ENCODE assay signal across 8 mouse cellular contexts in genomic region chr4:117155792-117156355, GRCm38 (mm10). TPM values are rescaled to one million over a fixed set of nuclear protein-coding genes. Genes with fewer than 3 reads are reported as not detected.
A peak's percentile ranks its signal among the peaks of the same experiment; 100 is the strongest.
DNase-seq lines count a peak whose midpoint lies in the region; ATAC-seq and TF ChIP-seq lines count a peak whose summit lies in the region.

TSS of gene Rps8 (minus strand) at chr4:117156243.

- H3K4me1 ChIP-seq in embryonic facial prominence, embryonic 12.5 days, result peaks cover 24% of the 10 kb centered on the region
- H3K4me1 ChIP-seq in kidney, adult 2 months (ENCODE audit: control insufficient read depth, insufficient read depth, low read length), result no peaks in the 10 kb centered on the region
- 0 out of 2 replicates have a peak, but pooled peaks cover 4% of the 10 kb centered on the region for H3K4me1 ChIP-seq in limb, embryonic 14.5 days (ENCODE audit: control insufficient read depth, insufficient read depth, low read length)
- H3K4me1 ChIP-seq in midbrain, postnatal 0 days (ENCODE audit: insufficient read depth, low read length), result no peaks in the 10 kb centered on the region

- DNase-seq in 3134 (ENCODE audit: extremely low read depth, insufficient read length, low spot score), result peak; percentile 88
- DNase-seq in adrenal gland, postnatal 25 days, result peak; percentile 82
- DNase-seq in heart, adult 18-20 months, result peak; percentile 92 to 93
- DNase-seq in kidney, adult 2 months, result peak; percentile 92
- DNase-seq in limb, embryonic 14.5 days (ENCODE audit: low spot score), result peak; percentile 93
- peak; percentile 94 for DNase-seq in midbrain, postnatal 0 days (ENCODE audit: low spot score)
- DNase-seq in spleen, postnatal 14 days (ENCODE audit: low spot score in 2 of 2), result peak; percentile 67 to 72

- H3K9ac ChIP-seq in embryonic facial prominence, embryonic 12.5 days, result peak within 1 kb of the TSS; percentile 99
- H3K9ac ChIP-seq in limb, embryonic 14.5 days (ENCODE audit: low read depth, low read length, severe bottlenecking), result peak within 1 kb of the TSS; percentile 98
- H3K9ac ChIP-seq in midbrain, postnatal 0 days (replicated peaks; ENCODE audit: low read length, poor library complexity, severe bottlenecking), result peak within 1 kb of the TSS; percentile 95

- no peak for TF ChIP-seq CTCF in kidney, adult 2 months (conservative IDR thresholded peaks at IDR 0.05; ENCODE audit: insufficient read depth, insufficient read length, low read depth, low read length)
- TF ChIP-seq CTCF in midbrain, postnatal 0 days (IDR thresholded peaks at IDR 0.05), result no peak

- H3K27me3 ChIP-seq in embryonic facial prominence, embryonic 12.5 days, result no peaks in the 10 kb centered on the region
- H3K27me3 ChIP-seq in kidney, adult 2 months (replicated peaks; ENCODE audit: control insufficient read depth, insufficient read depth, low read length), result no peaks in the 10 kb centered on the region
- H3K27me3 ChIP-seq in limb, embryonic 14.5 days (ENCODE audit: control insufficient read depth, insufficient read depth, low read length), result no peaks in the 10 kb centered on the region
- H3K27me3 ChIP-seq in midbrain, postnatal 0 days (ENCODE audit: insufficient read depth, low read length), result no peaks in the 10 kb centered on the region

- under 1% methylated on average over 50 of the region's 52 CpGs for WGBS in embryonic facial prominence, embryonic 12.5 days
- WGBS in kidney, adult 2 months, result under 1% methylated on average over 52 of the region's 52 CpGs
- 0% methylated on average over 38 of the region's 52 CpGs for WGBS in limb, embryonic 14.5 days
- 0% methylated on average over 50 of the region's 52 CpGs for WGBS in midbrain, postnatal 0 days

- peak; percentile 90 for ATAC-seq in embryonic facial prominence, embryonic 12.5 days (ENCODE audit: insufficient number of reproducible peaks, insufficient read depth, low FRiP score, low TSS enrichment)
- peak; percentile 92 for ATAC-seq in limb, embryonic 14.5 days (ENCODE audit: low FRiP score, low read depth)
- peak; percentile 90 for ATAC-seq in midbrain, postnatal 0 days (ENCODE audit: low FRiP score)

- H3K4me2 ChIP-seq in embryonic facial prominence, embryonic 12.5 days (replicated peaks), result peak within 1 kb of the TSS; percentile 92
- H3K4me2 ChIP-seq in limb, embryonic 14.5 days (replicated peaks; ENCODE audit: low read depth, low read length, severe bottlenecking), result peak within 1 kb of the TSS; percentile 93
- peak within 1 kb of the TSS; percentile 88 for H3K4me2 ChIP-seq in midbrain, postnatal 0 days (ENCODE audit: low read depth, low read length, poor library complexity, severe bottlenecking)

- H3K9me3 ChIP-seq in embryonic facial prominence, embryonic 12.5 days, result no peaks in the 10 kb centered on the region
- no peaks in the 10 kb centered on the region for H3K9me3 ChIP-seq in limb, embryonic 14.5 days (ENCODE audit: control insufficient read depth, low read length)
- no peaks in the 10 kb centered on the region for H3K9me3 ChIP-seq in midbrain, postnatal 0 days (ENCODE audit: low read length)

- H3K36me3 ChIP-seq in embryonic facial prominence, embryonic 12.5 days, result peaks cover 55% of the 10 kb centered on the region
- H3K36me3 ChIP-seq in kidney, adult 2 months (ENCODE audit: control insufficient read depth, insufficient read depth, low read length), result peaks cover 8% of the 10 kb centered on the region; the same call in 1 of the 2 replicates
- H3K36me3 ChIP-seq in limb, embryonic 14.5 days (ENCODE audit: control insufficient read depth, insufficient read depth, low read length), result peaks cover 51% of the 10 kb centered on the region
- H3K36me3 ChIP-seq in midbrain, postnatal 0 days (ENCODE audit: insufficient read depth, low read length), result peaks cover 24% of the 10 kb centered on the region

- peak within 1 kb of the TSS; percentile 96 for H3K27ac ChIP-seq in embryonic facial prominence, embryonic 12.5 days
- peak within 1 kb of the TSS; percentile 71 for H3K27ac ChIP-seq in kidney, adult 2 months (ENCODE audit: insufficient read depth, low read depth, low read length)
- peak within 1 kb of the TSS; percentile 96 for H3K27ac ChIP-seq in limb, embryonic 14.5 days (replicated peaks; ENCODE audit: low read depth, low read length)
- peak within 1 kb of the TSS; percentile 94 for H3K27ac ChIP-seq in midbrain, postnatal 0 days (ENCODE audit: low read depth, low read length)

- H3K4me3 ChIP-seq in embryonic facial prominence, embryonic 12.5 days, result peak within 1 kb of the TSS; percentile 98
- peak within 1 kb of the TSS; percentile 80 for H3K4me3 ChIP-seq in kidney, adult 2 months (ENCODE audit: insufficient read depth, low read depth, low read length)
- H3K4me3 ChIP-seq in limb, embryonic 14.5 days (replicated peaks; ENCODE audit: low read length), result peak within 1 kb of the TSS; percentile 99
- H3K4me3 ChIP-seq in midbrain, postnatal 0 days (ENCODE audit: low read depth, low read length), result peak within 1 kb of the TSS; percentile 89

- TF ChIP-seq POLR2A in kidney, adult 2 months (IDR thresholded peaks at IDR 0.05; ENCODE audit: low read depth, low read length), result peak; percentile 93
- TF ChIP-seq POLR2A in limb, embryonic 14.5 days (IDR thresholded peaks at IDR 0.05; ENCODE audit: borderline replicate concordance, extremely low read depth, insufficient read depth, insufficient read length), result peak; percentile 93; the same call in 1 of the 2 replicates

RNA-seq across cellular contexts. Expression of gene Rps8, which starts in this region (rescaled TPM):
- total RNA-seq in adrenal gland, postnatal 25 days (2021), result 876 and 1,008 TPM in 2 replicates
- polyA plus RNA-seq in embryonic facial prominence, embryonic 12.5 days (2016; fragmentation: Nextera tagmentation; extraction: Ambion mirVana), result 804 and 834 TPM in 2 replicates
- total RNA-seq in heart, adult 18-20 months (2021), result 100 to 1,000 TPM; 587 to 633 TPM
- 372 and 534 TPM in 2 replicates for polyA plus RNA-seq in kidney, adult 2 months (2012; rRNA removed)
- polyA plus RNA-seq in limb, embryonic 14.5 days (2012; rRNA removed), result 1,144 and 1,706 TPM in 2 replicates
- polyA plus RNA-seq in limb, embryonic 14.5 days (2014; fragmentation: Nextera tagmentation; extraction: Ambion mirVana), result 1,276 and 1,329 TPM in 2 replicates
- 439 and 604 TPM in 2 replicates for total RNA-seq in midbrain, postnatal 0 days (2014; rRNA removed)
- polyA plus RNA-seq in midbrain, postnatal 0 days (2015; fragmentation: Nextera tagmentation; extraction: Ambion mirVana), result 475 and 493 TPM in 2 replicates

Comparison
In these comparisons a context has a peak if more than half of its experiments do, and no peak if none do; other contexts are left out.
1. Peak in every context shown above with its lines: DNase-seq, ATAC-seq, H3K4me3 ChIP-seq and H3K27ac ChIP-seq.